Mouse (Mus musculus) right cerebral cortex, postnatal 10 days (tissue): ENCODE measurements around the gene Prkce.

Experiments used
- DNase-seq, 2 experiments: peaks; one replicate each; pipeline ENCODE4 v3.0.0; 2021; ENCODE audit warnings: low spot score in 2 of 2

Prkce gene

DNA sequence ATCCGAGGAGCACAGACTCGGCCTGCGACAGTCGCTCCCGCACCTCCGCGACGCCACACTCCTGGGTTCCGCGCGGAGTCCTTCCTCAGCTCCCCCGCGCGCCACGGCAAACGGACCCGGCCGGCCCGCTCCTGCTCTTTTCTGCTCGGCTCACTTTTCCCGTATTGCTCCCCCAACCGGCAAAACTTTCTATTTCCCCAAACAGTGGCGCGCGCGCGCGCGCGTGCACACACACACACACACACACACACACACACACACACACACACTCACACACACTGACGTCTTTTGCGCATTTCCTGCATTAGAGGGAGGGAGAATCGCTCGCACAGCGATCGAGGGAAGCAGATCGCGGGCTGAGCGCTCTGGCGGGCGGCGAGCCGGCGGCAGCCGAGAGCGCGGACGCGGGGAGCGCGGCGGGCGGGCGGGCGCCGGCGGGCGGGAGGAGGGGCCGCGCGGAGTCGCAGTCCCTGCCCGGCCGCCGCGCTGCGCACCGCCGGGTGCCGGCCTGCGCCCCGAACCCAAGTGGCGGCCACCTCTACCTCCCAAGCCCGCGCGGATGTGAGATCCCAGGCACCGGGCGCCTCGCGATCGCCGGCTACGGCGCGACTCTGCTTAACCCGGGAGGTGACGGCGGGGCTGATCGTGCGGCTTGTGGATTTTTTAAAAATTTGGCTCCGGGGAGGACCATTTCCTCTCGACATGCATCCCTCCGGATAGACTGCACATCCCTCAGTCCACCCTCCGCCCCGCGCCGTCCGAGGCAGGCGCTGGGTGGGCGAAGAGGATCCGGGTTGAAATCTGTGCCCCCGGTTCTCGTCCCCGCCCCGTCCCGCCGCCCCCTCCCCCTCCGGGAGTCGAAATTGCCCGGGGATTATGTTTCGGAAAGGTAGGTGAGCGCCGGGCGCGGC is at the start of gene Prkce:
Gene Prkce (plus strand): TSS at position 466 of the 911 bp plus-strand sequence.
- peak; percentile 90 for DNase-seq

DNA sequence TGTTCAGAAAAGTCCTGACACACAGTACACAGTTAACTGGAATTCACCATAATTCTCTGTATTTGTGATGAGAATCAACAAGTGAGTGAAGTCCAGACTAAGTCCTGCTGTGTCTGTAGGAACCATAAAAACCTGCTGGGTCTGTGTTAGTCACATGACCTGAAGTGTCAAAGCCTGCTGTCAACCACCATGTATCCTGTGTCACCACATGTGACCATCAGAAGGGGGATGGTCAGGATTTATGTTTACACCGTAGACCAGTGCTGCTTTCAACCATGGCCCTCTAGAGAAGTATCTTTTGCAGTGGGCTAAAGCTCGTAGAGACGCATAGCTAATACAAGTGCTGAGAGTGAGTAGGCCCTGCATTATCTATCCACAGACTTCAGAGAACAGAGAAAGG is 44.4 kb upstream of the Prkce start:
- no peak for DNase-seq

DNA sequence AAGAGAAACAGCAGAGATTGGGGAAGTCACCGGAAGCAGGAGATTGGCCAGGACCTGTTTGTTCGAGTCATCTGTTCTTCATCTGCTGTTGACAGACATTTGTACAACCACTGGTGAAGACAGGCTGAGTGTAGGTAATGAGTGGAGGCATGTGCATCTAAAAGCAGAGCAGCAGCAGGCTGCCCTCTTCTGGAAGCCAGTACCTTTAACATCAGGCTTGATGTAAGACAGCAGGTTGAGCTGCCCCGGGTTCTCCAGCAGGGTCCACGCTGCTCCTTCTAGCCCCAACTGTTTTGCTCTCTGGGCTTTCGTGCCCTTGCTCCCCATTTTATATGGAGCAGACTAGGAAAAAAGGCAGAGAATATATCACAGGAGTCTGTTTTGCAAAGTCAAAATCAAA is 41.7 kb upstream of the Prkce start:
- DNase-seq: peak in 1 of 2 experiments; percentile 25

DNA sequence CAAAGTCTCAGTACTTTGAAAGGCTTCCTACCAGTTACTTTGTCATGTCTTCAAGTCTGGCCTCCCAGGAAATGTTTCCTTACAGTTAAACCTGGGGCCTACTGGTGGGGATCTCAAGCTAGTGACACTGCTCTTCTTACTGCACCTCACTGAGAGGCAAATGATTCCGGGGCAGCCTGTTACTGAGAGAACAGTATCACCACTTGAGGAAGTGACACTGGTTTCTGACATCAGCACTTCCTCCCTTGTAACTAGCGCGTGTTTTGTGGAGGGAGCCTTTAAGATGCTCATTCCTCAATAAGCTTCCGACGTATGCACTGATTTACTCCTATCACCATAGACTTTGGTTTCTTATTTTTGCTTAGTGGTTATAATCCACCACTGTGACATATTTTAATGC is 39.4 kb upstream of the Prkce start:
- DNase-seq: no peak

DNA sequence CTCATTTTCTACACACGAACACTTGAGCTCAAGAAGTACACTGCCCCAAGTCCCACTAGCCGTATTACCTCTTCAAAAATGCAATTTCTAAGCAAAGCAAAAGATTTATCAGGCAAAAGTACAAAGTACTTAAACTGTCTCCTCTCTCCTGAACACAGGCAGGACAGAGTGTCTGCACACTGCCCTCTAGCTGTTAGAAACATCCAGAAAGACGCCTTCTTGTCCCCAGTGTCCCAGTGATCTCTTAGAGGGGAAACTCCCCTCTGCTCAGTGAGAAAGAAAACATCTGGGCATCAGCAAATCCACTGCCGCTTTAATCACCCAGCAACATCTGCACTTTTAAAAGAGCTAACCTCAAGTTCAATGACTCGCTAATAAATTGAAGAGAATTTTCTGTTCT is 35.1 kb upstream of the Prkce start:
- no peak for DNase-seq

DNA sequence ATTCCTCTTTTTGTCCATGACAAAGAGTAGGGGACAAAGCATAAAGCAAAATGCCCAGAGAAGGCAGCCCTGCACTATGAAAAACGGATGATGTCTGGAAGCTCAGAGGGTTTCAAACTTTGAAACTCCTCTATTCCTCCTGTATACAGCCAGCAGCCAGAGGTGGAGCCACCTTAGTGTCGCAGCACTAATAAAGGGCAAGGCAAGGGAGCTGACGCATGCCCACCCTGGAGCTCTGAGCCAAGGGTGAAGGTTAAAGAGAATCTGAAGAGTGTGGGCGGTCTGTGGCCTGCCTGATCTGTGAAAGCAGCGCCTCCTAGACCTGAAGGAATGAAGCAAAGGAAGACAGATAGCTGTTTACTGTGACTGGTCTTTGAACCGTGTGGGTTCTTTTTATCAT is 33.1 kb upstream of the Prkce start:
- no peak for DNase-seq

DNA sequence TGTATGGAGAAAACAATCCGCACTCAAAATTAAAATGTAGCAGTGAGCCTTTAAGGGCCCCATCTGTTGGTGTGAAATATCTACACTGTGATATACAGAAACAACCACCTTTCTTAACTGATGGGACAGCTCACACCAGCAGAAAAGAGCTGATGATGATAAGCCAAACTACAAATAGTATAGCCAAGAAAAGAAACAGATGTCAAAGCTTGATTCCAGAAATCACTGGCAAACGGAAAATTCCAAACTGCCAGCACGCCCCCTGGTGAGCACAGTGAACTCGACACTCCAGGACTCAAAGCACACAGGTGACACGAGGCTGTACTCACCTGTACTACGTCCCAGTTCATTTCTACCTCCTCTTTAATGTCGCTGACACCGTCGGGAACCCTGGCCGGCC is 31.8 kb upstream of the Prkce start:
- peak; percentile 30 to 31 for DNase-seq

DNA sequence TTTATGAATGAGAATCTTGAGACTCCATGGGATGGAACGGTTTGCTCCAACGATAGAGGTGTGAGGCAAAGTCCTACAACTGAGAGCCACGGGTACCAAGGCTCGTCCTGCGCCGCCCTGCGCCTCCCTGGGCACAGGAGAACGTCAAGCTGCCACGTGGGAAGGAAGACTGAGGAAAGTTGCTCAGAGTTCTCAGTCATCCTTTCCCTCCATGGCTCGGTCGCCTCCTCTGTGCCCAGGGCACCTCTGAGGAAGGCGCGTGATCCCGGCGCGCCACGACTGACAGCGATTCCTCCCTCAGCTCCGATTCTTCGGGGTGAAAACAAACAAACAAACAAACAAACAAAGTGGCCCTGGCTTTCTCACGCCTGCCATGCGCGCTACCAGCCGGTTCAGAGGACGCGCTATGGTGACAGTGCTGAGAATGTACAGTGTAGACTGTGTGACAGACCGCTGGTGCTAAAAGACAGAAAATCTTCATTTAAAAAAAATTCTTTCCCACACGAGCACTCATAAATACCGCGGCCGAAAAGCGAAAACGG is 23.0 kb upstream of the Prkce start:
- DNase-seq: no peak

DNA sequence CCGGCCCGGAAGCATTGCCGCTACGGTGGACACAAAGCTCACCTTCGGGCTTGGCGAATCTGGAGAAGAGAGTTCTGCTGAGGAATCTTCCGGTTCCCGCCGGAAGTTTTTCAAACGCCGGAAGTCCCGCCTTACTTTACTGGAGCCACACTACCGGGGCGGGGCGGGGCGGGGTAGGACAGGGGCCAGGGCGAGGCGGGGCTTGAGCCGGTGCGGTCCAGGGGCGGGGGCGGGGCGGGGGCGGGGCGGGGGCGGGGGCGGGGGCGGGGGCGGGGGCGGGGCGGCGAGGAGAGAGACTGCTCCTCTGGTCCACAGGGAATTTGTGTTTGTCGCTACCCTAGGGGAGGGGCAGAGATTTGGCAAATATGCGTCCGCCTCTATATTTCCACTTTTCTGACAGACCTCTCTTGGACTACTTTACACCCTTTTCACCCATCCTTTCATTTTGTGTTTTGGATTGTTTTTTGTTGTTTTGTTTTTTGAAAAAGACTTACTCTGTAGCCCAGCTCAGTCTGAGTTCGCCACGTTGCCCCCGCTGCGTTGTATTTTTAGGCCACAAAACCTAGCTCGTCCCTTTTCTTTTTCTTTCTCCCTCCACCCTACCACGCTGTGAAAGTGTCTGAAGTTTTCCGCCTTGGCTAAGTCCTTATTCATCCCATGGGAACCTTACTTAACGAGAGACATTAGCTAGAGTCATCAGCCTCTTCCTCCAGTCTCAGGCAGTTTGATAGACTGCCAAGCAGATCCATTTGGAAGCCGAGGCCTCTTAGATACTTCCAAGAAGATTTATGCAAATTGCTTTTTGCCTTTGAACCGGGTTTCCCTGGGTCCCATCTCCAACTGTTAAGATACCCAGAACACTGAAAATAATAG is 22.3 kb upstream of the Prkce start, which contains the start of gene Srbd1:
Gene Srbd1 (minus strand): TSS at position 97 of the 873 bp plus-strand sequence.
- DNase-seq: peak; percentile 94

DNA sequence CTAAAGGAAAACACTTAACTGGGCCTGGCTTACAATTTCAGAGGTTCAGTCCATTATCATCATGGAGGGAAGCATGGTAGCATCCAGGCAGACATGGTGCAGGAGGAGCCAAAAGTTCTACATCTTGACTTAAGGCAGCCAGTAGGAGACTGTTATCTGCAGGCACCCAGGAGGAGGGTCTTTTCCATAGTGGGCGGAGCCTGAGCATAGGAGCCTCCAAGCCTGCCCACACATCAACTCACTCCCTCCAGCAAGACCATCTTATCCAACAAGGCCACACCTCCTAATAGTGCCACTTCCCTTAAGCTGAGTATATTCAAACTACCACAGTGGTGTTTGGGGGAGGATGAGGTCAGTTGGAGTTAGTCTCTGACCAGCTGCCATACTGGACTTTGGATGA is 17.9 kb upstream of the Prkce start:
- no peak for DNase-seq

DNA sequence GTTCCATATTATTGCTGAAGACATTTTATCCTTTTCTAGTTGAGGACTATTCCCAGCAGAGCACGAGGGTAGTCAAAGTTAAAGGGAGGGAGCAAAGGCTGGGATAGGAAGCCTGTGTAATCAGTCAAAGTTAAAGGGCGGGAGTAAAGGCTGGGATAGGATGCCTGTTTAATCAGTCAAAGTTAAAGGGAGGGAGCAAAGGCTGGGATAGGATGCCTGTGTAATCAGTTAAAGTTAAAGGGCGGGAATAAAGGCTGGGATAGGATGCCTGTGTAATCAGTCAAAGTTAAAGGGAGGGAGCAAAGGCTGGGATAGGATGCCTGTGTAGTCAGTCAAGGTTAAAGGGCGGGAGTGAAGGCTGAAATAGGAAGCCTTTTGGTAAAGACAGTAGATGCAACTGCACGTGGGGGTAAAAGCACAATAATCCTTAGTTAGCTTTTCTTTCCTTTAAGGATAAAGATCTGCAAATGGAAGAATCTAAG is 16.7 kb upstream of the Prkce start:
- DNase-seq: peak; percentile 82 to 88

DNA sequence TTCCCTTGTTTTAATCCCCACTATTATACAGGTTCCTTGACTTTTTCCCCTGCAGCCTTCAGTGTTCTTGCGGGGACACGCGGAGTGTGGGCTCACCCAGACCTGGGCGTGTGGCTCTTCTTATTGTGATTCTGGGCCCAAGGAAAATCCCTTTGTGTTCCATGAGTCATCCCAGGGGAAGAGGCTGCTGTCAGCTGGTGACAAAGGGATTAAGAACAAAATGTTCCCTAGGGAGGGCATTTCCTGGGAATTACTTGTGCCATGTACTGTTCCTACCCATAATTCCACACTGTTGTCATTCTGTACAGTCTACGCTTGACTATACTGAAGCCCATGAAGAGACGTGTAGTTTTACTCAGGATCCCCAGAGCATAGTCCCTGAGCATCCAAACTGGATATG is 10.6 kb upstream of the Prkce start:
- no peak for DNase-seq

DNA sequence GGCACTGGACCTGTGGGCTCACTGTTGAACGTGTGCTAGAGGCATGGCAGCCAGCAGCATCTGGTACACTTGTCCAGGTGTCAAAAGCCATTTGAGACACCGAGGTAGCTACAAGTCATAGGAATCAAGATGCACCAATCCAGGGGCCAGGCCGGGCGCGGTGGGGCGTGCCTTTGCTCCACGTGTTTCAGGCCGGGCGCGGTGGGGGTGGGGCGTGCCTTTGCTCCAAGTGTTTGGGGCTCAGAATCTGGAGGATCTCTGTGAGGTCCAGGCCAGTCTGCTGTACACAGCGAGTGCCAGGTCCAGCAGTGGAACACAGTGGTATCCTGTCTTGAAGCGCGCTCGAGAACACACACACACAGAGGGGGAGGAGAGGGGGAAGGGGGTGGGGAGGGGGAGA is 4.9 kb upstream of the Prkce start:
- no peak for DNase-seq

DNA sequence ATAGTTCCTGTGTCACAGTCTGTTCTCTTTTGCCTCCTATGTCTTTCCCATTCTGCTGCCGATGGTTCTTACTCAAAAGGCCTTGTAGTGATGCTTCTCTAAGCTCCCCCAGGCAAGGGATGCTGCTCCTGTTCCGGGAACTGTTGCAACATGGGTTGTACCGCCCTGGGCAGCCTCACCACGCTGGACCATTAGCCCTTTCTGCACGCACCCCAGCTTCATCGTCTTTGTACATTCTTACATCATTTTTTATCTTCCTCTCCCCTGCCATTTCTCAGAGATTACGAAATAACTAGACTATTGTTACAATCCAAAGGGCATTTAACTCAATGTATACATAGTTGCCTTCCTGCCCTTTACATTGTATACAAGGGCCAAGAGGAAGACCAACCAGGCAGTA is 3.2 kb upstream of the Prkce start:
- no peak for DNase-seq

DNA sequence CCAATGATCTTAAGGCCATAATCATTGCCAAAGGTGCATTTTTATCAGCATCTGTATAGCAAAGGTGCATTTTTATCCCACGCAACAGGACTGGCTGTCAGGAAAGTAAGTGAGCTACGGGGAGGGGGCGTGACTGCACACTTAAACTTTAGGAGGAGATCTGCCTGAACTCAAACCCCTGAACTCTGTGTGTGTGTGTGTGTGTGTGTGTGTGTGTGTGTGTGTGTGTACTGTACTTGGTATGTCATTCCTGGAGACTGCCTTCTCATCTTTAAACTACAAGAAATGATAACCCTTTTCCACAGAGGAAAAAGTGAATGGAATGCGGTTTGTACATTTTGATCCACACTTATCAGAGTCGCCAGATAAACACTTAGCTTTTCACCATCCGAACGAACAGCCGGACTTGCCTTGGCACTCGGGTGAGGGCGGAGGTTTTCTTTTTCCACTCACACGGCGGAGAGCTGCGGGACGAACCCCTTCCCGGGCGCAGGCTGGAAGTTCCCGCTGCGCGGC is 1.5 kb upstream of the Prkce start:
- no peak for DNase-seq

DNA sequence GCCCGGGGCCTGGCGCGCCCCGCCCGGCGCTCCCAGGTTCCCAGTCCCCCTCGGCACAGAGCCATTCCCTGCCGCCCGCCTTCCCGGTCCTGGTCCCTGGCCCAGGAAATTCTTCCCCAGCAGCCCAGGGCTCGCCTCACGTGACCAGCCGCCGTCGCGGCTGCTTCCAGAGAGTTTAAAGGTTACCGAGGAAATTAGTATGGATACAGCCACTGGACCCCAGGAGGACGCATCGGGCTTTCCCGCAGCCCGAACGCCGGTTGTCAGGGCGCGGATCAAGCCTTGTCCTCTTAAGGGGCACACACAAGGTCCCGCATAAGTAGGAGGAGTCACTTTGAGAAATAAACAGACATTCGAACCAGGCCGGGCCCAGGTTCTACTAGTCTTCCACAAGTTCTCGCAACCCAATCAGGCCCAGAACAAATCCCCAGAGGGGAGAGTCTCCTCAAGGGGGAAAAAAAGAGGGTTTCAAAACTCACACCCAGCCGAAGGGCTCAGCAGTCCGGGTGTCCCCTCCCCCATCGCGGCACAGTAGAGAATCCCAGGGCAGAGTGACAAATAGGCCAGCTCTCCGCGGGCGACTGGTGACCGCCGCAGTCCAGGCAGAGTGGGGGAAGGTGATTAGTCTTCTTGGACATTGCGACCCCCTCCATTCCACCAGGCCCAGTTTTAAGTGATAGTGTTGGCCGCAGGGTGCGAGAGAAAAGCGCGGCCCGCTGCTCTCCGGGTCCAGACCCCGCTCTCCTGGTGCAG is 842 bp upstream of the Prkce start:
- peak; percentile 81 to 83 for DNase-seq

DNA sequence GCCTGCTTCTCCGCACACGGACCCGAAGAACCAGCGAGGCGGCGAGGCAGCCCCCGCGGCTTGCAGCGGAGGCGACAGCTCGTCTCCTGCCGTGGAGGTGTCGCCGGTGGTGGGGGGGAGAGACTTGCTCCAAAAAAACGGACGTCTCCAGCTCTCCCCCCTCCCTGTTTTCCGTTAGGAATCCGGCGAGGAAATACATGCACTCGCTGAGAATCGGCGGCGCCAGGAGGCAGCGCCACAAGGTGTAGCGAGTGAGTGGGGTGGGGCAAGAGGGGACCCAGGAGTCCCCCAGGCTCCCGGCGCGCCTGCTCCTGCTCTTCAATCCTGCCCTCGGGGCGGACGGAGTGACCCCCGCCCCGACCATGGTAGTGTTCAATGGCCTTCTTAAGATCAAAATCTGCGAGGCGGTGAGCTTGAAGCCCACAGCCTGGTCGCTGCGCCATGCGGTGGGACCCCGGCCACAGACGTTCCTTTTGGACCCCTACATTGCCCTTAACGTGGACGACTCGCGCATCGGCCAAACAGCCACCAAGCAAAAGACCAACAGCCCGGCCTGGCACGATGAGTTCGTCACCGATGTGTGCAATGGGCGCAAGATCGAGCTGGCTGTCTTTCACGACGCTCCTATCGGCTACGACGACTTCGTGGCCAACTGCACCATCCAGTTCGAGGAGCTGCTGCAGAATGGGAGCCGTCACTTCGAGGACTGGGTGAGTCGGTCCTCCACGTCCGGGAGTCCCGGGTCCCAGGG is 821 bp downstream of the Prkce start:
- peak; percentile 68 for DNase-seq

DNA sequence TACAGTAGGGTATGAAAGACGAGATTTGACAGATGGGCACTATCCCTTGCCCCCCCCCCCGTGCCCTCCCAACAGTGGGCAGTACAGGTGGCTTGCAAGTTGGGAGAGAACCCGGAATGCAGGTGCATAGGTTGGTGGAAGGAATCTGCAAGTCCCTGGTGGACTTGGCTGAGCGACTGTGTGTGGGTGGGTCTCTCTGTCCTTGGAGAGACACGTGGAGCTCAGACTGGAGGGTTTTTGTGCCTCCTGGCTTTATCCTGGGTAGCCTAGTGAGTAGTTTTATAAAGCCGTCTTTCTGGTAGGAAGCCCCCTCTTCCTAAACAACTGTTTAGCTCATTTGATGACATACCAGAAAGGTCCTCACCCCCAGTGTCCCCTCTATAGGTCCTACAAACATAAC is 1.5 kb downstream of the Prkce start:
- peak; percentile 64 to 67 for DNase-seq

DNA sequence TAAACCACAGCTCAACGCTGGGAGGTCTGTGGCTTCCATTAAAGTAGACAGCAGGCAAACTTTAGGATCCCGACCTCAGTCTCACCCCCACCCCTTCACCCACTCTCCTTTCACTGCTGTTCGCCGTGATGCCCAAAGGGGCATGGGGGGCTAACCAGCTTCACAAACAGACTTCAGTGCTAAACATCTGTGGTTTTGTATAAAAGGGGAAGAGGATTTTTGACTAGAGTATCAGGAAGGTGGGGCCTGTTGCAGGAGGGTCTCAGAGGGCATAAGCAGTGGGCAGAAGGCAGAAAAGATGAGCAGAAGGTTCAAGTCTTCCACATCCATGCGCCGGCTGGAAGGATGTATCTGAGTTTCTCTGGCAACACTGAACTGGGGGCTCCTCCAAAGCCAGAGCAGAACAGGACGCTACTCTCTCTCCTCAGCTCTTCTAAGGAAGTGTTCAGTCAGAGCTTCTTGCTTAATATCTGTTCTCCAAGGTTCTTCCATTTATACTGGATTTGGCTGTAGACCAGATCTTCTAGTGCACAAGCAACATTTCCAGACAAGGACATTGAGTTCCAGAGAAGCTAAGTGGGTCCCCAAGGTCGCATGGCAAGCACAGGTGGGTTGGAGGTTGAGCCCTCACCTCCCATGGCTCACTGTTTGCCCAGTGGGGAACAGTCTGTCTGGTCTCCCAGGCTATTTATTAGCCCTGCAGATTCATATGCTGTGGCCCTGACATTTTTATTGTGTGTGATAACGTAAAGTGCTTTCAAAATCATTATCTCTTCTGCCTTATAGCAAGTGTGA is 2.8 kb downstream of the Prkce start:
- no peak for DNase-seq

DNA sequence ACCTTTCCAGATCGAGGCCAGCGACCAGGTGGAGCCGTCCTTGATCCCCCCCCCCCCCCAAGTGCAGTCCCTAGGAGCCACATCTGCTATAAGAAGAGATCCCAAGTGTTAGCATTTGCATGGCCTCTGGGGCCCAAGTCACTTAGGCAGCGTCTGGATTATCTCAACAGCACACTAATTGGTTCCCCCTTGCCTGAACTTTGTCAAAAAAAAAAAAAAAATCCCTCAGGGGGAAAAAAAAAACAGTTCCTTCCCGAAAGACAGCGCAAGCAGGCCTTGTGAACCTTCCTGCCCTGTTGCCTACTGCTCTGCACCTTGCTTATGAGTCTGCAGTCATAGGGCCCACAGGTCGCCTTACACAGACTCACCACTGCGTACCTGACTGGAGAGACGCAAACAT is 7.9 kb downstream of the Prkce start:
- no peak for DNase-seq
